Mouse (Mus musculus) retina, adult 2 months (tissue): ENCODE data around the gene Bank1.

ENCODE experiments used
- DNase-seq: peaks from one replicate; pipeline ENCODE4 v3.0.0-alpha.2; 2012; ENCODE audit warnings: low read depth, low spot score

Bank1 gene

DNA sequence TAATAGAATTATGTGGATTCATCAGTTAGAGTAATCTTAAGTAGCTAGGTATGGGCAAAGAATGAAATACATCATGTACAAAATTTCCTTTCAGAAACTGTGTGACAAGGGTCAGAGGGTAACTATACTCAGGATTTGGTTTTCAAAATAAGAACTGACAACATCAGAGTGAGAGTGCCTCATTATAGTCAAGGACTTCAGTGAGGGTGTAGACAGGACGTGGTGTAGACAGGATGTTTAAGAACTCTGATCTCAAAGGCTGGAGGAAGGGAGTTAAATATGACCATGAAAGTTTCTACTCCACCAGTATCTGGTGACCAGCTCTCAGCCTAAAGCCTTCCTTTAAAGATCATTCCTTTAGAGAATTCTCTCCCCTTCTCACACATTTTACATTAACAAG, 219.4 kb downstream of the Bank1 start:
- no peak for DNase-seq

DNA sequence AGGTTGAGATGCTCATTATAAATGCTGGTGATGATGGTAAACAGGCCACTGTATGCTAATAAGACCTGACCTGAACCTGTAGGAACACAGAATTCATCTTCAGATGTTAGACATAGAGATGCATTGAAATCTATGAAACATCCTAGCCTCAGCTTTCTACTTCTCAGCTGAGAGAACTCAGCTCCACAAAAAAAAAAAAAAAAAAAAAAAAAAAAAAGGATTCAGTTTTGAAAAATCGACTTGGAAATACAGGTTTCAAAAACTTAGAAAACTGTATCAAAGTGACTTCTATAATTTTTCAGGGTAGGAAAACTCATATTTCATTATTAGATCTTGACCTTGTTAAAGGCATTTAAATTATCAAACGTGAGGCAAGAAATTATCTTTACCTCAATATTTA, 222.5 kb downstream of the Bank1 start:
- no peak for DNase-seq

DNA sequence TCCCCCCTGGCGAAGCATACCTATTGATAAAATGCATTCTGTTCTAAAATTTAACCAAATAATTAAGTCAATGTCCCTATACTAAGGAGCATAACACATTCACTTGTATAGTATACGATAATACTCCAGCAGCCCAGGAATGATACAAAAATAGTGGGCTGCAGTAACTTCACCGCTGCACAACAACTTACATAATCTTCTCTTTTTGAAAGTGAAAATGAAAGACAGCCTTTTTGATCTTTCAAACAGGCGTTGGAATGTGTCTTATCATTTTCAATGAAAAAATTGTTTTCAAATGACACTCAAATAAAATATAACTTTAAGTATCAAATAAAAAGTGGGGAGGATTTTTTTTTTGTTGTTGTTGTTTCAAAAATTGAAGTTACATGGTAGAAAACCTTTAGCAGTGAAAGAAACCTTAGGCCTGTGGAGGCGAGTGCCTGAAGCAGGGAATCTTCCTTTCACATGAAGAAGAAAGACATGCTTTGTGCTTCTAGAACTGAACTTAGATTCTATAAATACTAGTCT, 224.8 kb downstream of the Bank1 start:
- no peak for DNase-seq

DNA sequence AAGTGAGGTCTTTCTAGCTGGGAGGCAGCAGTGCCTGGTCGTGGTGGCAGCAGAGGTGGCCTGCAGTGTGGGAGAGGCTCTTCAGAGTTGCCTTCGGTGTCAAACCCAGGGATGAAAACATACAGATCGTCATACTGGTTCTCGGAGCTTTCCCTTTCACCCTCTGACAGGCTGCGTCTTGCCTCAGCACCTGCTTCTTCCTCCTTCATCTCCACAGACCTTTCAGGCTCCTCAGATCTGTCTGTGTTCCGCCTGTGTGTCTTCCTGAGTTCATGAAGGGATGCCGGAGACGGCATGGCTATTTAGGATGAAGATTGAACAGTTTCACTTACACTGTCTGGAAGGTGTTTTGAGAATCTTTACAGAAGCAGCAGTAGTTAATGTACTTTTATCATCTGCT, 225.6 kb downstream of the Bank1 start:
- DNase-seq = no peak

DNA sequence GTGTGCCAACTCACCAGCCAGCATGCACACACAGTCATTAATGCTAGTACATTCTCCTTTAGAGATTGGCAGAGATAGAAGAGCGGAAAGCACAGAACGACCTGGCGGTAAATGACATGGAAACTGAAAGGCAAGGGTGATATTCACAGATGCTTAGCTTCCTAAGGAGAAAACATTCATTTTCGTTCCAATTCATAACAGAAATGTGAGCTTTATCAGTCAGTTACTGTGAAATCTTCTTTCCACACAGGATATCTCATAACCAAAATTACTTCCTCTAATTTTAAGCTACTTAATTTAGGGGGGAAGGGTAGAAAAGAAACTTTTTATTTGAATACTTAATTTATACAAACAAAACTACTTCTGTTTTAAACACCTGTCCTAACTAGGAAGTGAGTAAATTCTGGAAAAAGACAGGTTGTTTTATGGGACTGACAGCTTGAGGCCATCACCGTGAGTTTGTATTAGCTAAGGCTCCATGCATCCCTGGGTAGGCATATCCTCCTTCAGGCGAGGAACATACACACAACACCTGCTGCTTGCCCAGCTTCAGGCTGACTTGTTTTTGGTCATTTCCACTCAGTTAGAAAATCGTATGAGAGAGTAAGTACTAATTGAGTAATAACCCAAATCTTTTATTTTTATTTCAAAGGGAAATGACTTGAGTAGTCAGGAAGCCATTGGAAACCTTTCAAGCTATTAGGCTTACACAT, 238.8 kb downstream of the Bank1 start:
- DNase-seq = no peak

DNA sequence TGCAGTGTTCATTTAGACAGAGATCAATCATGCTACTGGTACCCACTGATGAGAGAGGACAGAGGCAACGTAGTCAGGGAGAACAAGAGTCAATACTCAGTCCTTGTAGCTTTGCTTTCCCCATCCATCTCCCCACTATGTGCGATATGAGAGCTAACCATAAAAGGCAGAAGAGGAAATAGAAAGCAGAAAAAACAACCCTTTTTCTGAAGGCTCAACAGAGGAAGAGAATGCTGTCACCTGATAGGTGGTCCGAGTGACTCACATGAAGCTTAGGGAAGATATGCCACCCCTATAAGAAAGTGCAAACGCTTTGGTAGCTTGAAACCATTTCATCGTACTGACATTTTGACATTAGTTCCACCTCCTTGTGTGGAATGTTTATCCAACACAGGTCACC, 239.4 kb downstream of the Bank1 start:
- no peak for DNase-seq

DNA sequence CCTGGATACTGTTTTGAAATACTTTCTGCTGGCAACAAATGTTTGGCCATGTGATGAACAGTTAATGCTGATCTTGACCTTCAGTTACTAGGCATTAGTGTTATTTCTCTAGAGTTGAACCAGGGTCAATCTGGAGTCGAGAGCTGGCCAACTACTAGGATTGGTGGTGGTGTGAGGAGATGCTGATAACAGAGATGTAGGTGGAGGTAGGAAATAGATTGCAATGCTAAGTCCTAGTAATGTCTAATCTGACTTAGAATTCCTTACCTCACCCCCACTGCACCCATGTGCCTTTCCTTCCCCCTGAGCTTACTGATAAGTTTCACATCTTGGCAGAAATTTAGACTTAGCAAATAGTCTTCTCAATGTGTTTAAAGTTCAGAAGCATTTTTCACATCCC, 240.8 kb downstream of the Bank1 start:
- DNase-seq = no peak

DNA sequence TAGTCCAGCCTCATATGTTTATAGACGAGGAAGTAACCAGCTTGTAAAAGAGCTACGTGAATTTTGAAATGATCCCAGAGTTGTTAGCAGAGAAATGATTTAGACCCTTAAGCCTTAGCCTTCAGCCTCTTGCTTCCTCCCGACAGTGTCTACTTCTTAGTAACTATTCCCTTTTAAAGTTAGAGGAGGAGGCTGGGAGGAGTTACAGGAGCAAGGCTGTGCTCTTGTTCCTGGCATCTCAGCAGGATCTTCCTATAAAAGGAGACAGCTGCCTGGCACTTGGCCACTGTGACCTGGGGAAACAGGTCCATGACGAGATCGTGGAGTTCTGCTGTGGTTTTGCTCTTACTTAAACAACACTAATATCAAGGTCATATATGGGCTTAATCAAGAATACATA, 241.8 kb downstream of the Bank1 start:
- no peak for DNase-seq

DNA sequence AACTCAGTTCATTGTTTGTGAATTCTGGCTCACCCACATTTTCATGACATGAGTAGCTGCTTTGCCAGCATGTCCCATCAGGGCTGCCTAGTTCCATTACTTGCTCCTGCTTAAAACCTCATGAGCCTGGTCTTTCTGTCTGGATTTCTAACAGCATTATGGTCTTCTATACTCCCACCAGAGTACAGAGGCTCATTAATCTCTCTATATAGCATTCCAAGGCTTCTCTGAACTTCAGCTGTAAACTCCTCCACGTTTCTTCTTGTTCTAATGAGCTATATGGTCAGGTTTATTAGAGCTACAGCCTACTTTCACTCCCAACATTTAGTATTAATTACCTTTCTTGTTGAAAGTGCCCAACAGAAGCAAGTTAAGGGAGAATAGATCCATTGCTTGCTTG, 244.6 kb downstream of the Bank1 start:
- DNase-seq = no peak

DNA sequence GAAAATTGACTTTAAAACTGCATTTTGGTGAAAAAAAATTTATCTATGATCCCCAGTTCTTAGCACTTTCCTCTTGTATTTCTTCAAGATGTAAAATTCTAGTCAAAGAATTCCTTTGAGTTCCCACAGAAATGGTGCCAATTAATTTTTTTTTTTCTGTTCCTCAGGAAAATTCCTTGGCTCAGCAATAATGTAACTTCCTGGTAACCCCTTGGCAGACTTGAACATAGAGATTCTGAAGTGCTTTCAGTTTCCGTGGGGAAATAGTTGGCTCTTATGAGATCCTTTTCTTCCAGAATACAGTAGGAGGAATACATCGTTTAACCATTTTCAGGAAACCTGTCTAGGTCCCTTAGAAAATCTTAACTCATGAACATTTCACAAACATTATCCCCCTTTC, 247.3 kb downstream of the Bank1 start:
- DNase-seq = no peak

DNA sequence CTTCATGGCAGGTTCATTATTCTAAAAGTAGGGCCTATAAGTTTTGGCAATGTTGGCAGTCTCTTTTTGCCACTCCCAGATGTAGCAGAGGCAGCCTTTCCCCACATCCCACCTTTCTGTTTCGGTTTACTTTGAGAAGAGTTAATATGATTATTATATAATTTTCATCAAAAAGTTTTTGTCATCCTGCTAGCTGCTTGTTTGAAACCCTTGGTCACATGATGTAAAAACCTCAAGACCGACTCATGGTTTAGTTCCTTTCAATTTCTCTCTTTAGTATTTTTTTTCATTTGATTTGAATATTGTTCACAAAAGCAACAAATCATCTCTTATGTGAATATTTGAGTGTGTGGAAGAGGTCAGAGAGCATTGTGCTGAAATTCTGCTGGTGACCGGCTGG, 255.5 kb downstream of the Bank1 start:
- no peak for DNase-seq

DNA sequence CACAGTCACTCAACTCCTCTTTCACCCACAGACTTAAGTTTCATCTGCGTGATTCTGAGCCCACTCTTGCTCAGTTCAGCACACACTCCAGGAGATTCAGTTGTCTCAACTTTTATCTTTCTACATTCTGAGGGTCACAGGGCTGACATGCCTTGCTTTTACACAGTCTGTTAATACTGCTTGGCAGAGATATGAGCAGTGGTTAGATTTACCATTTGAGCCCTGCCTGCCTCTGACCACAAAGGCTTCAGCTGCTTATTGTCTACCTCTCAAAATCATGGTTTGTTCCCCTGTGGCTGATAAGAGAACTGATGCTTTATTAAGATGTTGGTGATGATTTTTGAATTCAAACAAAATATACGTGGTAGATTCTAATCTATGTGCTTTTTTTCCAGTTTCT, 264.0 kb downstream of the Bank1 start:
- DNase-seq = no peak

DNA sequence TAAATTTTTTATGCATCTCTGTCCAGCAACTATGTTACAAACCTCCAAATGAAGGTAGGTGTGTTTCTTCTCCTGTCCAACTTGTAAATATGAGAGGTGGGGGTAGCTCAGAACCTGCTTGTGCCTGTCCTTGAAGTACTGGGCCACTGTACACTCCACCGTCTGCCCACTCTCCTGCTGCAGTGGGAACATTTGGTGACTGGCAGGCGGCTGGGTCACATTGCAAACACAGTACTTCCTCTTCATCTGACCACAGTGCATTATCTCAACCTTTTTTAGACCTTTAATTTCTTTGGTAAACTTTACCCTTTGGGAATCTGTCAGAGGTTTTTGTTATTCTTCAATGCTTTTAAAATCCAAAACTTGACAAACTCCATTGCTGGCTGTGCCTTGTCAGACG, 275.2 kb downstream of the Bank1 start:
- DNase-seq = no peak

DNA sequence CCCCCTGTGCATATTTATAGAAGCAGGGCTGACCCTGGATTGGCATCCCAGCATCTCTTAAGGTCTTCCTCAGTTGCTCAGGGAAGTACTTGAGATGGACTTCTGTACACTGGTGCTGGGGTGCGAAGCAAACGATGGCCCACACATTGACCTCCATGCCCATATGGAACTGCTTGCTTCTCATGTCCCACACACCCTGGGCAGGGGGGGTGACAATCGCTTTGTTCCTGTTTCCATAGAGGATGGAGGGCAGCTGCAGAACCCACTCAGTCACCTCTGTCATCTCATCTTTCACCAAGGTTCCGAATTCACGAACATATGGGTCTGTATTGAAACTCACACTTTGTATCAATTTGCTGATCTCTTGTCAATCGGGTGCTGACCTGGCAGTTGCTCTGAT, 275.7 kb downstream of the Bank1 start:
- no peak for DNase-seq

DNA sequence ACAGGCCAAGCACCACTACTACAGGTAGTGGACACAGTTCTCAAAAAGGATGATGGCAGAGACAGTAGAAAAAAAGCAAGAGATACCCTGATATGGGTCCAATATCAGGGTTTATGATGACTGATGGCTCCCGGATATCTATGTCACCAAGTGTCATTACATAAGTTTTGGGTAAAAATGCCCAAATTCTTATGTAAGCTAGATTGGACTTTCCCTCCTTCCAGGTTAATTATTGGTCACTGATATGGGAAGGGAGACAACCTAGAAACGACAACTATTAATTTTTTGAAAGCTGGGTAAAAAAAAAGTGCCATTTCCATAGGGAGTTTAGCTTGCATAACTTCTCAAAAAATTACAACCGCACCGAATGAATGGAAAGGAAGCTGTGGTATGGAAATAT, 277.8 kb downstream of the Bank1 start:
- DNase-seq = no peak

DNA sequence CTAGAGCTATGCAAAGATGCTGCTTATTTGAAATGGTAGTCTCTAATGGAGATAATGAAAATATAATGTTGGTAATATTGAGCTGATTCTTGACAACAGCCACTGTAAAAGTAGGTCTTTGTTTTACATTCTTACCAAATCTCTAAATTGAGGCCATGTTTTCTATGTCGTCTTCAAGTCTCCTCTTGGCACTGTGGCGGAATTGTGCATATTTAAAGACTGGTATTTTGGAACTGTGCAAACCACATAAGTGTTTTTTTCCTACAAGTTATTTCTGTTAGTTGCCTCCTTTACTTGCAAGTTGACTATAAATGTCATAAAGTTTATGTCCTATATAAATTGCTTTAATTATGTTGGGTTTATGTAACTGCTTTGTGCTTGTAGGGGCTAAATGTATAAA, 280.5 kb downstream of the Bank1 start:
- DNase-seq = no peak

DNA sequence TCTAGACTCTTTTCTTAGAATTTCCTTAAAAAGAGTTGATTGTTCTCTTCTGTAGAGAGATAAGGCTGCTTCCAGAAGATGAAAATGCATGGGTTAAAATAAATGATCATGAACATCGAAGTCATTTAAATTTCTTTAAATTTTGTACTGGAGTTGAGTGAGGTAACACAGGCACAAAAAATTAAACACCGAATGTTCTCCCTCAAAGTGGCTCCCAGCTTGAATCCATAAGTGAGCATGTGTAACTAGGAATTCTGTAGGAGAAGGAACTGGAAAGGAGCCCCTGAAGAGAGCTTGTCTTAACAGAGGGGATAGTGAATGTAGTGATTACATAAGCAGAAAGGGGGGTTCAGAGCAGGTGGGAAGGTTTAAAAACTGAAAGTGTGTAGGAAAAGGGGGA, 285.8 kb downstream of the Bank1 start:
- no peak for DNase-seq

DNA sequence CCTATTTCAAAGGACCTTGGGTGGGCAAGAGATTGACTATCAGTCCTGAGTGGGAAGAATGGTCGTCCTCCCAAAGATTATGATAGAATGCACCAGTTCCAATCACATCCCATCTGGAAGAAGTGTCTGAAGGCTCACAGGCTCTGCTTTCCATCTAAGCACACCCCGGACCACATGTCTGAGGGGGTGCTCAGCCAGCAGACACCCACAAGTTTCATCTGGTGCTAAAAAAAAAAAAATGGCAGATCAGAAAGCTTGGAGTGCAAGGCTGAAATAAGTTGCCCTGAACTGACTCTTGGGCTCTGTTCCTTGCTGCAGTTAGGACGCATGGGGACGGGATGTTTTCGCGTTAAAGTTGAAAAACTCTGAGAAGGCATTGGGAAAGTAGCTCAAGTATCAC, 286.4 kb downstream of the Bank1 start:
- no peak for DNase-seq

DNA sequence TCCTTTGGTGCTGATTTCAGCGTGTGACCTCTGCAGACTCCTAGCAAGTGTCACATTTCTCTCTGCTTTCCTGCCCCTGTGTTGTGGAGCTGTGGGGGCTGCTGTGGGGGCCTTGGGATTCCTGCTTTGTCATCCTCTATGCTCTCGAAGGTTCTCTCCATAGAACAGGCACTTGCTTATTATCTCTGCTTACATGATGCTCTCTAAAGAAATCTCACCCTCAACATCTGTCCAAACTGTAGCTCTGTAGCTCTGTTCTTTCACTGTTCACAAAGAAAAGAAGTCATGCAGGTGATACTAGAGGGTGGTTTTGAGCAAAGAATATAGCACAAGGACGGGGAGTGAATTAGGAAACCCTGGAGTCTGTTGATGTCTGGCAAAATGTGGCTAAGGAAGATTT, 288.6 kb downstream of the Bank1 start:
- no peak for DNase-seq

DNA sequence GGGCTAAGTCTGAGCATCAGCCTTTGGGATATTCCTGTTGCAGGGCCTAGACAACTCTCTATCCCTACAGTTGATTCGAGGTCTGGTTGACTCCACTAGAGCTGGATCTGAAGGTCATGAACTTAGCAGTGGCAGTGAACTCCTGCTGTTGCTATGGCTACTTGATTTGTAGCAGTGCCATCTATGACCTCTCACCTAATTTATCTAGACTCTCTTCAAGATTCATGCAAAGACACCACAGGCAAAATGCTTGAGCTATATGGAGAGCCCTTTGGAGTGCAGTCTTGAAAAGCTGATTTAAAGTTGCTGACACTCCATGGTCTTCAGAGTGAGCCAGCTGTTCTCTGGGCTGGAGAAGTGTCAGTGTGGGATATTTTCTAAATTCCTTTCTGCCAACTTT, 290.1 kb downstream of the Bank1 start:
- no peak for DNase-seq

DNA sequence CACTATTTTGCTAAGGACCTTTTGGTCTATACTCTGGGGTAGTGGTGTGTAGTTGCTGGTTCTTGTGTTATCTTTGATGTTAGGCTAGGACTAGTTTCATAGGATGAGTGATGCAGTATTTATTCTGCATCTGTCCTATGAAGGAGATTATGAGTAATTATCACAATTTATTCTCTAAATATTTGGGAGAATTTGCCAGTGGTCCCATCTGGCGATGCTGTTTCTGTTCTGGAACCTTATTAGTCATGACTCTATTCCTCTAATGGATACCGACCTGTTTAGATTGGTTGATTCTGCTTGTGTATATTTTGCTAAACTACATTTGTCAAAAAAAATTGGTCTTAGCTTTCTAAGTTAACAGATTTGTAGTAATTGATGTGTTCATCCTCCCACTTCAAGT, 301.0 kb downstream of the Bank1 start:
- no peak for DNase-seq

DNA sequence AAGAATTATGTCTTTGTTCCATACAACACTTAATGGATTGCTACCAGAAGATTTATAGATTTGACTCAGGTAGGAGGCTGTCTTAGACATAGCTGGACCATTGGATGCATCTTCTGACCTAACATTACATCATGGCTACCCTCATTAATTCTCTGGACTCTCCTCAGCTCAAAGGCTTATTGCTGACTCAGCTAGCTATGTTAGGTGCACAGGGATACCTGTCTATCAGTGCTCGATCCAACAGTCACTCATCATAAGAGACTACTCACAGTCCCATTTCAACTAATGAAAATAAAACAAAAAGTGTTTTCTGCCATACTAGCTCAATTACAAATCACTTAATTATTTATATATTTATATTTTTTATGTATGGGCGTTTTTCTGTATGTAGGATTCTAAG, 308.3 kb downstream of the Bank1 start:
- no peak for DNase-seq

DNA sequence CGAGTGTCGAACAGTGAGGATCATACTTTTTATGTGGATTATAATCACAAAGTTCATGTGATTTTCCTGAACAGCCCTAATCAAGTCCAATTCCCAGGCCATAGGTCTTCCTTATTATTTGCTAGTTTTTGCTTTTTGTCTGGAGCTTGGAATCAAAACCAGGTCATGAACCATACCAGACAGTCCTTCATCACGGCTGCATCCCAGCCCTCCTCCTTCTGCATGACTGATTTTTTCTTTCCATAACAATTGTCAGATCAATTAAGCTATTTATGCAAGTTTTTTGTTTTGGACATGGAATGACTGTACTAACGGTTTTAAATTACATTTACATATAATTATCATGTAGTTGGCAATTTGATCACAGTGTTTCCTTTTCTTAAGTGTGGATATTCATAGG, 315.2 kb downstream of the Bank1 start:
- no peak for DNase-seq

DNA sequence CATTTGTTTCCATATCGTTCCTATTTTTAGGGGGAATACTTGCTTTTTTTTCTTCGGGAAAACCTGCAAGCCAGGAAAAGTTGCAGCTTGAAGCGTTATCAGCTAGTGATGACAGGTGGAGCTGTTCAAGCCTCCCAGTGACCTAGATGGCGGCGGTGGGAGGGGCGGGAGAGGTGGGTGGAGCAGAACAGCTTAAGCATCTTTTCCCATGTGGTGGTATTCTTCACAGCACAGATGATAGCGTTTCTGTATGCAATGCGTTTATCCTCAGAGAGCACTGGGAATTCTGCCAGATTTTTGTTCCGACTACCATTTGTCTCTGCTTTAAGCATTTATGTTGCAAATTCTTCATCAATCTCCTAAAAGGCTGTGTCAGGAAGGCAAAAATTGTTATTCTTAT, 318.0 kb downstream of the Bank1 start:
- peak; percentile 29 for DNase-seq
